Mouse (Mus musculus) v-Abl transformed pro-B cells (cell line): Measurements from ENCODE around the gene Neurl3.

Experiments used
- in situ Hi-C, 2 experiments: fragments of 400-800 bp; cut with MboI; formaldehyde crosslinking; loops; one replicate each; pipeline ENCODE4 v1.15.1; 2025; ENCODE audit not compliant: unreplicated experiment in 2 of 2

Gene Neurl3

DNA sequence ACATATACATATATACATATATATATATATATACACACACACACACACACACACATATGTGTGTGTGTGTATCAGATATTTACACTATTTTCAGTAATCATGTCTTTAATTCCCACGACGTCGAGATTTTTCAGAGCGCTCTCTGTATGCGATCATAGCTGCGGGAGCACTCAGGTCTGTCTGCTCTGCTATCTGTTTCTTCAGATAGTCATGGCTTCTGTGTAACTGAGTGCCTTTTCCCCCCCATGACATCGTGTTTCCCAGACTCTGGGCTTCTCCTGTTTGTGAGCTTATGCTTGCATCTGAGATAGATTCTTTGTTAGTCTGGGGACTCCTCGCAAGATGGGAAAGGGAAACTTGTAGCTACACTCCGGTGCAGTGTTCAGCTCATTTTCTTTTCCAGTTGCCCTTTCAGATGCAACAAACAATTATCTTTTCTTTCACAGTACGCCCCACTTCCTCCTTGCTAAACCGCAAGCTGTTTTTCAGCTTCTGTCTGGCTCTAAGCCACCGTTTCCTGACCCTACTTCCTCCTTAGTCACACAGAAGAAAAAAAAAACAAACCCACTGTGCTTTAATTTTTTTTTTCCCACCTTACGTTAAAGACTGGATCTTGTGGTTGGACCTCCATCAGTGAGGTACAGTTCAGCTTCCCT lies 10.5 kb downstream of the Neurl3 start:
- in situ Hi-C loops: loop anchor here (5.0 to 25.0 kb wide), 5 partner anchors 43 to 877 kb away; partner anchors contain the start of gene Arid5a (in 1 of the 2)

- in situ Hi-C loops: loop anchor here (5.0 to 25.0 kb wide), 5 partner anchors 45 to 875 kb away; partner anchors contain the start of gene Arid5a (in 1 of the 2)
Measured at GRCm38 (mm10) chr1:36261708-36262504, 12.6 kb downstream of the Neurl3 start.

DNA sequence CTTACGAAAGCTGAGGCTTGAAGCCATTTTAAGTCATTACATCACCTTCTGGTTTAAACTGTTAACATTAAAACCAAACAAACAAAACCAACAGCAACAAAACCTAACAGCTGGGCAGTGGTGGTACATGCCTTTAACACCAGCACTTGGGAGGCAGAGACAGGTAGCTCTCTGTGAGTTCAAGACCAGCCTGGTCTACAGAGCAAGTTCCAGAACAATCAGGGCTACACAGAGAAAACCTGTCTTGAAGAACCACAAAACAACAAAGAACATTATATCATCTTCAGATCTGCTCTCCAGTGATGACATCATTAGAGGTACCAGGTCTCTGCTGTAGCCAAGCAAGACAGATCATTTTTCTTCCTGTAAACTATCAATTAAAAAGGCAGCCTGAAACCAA lies 14.1 kb downstream of the Neurl3 start:
- in situ Hi-C loops: loop anchor here (5.0 to 25.0 kb wide), 5 partner anchors 47 to 873 kb away; partner anchors contain the start of gene Arid5a (in 1 of the 2)

GRCm38 (mm10) chr1:36259281-36259680 lies 15.2 kb downstream of the Neurl3 start:
- in situ Hi-C loops: loop anchor here (10.0 to 25.0 kb wide), 5 partner anchors 422 to 872 kb away; no protein-coding TSS in a partner anchor

DNA sequence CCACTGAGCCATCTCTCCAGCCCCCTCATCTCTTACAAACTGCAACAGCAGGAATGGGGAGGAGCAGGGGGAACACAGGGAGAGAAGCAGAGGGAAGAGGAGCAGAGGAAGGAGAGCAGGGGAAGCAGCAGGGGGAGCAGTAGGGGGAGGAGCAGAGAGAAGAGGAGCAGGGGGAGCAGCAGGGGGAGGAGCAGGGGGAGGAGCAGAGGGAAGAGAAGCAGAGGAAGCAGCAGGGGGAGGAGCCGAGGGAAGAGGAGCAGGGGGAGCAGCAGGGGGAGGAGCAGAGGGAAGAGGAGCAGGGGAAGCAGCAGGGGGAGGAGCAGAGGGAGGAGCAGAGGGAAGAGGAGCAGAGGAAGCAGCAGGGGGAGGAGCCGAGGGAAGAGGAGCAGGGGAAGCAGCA lies 15.8 kb downstream of the Neurl3 start:
- in situ Hi-C loops: loop anchor here (10.0 to 25.0 kb wide), 5 partner anchors 421 to 871 kb away; no protein-coding TSS in a partner anchor

- in situ Hi-C loops: loop anchor here (10.0 to 25.0 kb wide), 5 partner anchors 420 to 870 kb away; no protein-coding TSS in a partner anchor
Measured at GRCm38 (mm10) chr1:36257276-36257675, 17.2 kb downstream of the Neurl3 start.

DNA sequence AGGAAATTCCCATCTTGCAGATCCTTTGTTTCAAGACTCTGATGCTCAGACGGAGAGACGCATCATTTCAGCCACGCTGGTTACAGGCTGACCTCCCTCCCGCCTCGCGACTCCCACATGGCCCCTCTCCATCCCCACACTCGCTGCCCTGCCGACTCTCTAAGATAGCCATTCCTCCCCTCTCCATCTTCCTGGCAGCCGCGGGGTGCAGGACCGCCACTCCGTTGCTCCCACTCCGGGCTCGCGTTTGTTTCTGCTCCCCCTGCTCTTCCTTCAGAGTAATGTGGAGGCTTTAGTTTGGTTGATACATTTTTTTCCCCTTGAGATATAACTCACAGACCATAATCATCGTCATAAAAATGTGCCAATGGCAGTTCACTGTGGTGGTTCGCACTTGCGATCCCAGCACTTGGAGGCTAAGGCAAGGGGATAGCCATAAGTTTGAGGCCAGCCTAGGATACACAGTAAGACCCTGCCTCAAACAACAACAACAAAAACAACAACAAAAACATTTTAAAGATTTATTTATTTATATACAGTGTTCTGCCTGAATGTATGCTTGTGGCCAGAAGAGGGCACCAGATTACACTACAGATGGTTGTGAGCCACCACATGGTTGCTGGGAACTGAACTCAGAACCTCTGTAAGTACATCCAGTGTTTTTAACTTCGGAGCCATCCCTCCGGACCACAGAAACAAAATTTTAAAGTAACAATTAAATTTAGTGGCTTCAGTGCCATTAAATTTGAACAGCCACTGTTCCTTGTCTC lies 18.4 kb downstream of the Neurl3 start:
- in situ Hi-C loops: loop anchor here (10.0 to 25.0 kb wide), 5 partner anchors 419 to 869 kb away; no protein-coding TSS in a partner anchor

- in situ Hi-C loops: loop anchor here (10.0 to 25.0 kb wide), 5 partner anchors 417 to 867 kb away; no protein-coding TSS in a partner anchor
Measured at GRCm38 (mm10) chr1:36254635-36255360, 19.7 kb downstream of the Neurl3 start.

DNA sequence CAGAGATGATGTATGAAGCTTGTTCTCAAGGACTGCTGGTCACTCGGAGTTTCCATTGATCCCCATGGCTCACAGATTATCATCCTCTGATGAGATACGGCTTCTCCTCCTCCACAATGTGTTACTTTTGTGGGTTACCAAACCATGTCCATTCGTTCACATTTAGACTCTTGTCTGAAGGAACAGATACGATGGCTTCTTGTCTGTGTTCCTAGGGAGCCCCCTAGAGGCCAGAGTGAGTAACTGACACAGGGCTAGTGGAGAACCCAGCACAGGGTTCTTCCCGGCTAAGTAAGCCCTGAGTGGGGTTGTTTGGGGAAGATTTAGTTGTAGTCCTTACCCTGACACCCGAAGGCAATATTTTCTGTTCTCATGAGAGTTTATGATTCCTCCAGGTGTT lies 21.7 kb downstream of the Neurl3 start:
- in situ Hi-C loops: loop anchor here (10.0 to 25.0 kb wide), 5 partner anchors 415 to 865 kb away; no protein-coding TSS in a partner anchor

DNA sequence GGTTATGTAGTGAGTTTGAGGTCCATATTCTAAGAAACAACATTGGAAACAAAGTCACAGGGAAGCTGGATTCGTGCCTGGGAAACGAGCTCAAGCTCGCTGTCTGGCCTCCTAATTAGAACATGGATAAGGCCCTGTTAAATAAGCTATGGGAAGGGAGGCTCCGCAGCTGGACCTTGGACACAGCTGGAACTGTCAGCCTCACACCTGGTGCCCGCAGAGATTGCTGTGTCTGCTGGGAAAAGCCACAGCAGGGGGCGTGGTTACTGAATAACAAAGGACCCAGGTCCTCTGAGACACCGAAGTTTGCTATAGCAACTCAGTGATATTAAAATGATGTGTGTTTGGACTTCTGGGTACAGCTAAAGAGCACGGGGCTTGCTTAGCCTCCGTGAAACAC lies 23.1 kb downstream of the Neurl3 start:
- in situ Hi-C loops: loop anchor here (10.0 to 25.0 kb wide), 5 partner anchors 414 to 864 kb away; no protein-coding TSS in a partner anchor

DNA sequence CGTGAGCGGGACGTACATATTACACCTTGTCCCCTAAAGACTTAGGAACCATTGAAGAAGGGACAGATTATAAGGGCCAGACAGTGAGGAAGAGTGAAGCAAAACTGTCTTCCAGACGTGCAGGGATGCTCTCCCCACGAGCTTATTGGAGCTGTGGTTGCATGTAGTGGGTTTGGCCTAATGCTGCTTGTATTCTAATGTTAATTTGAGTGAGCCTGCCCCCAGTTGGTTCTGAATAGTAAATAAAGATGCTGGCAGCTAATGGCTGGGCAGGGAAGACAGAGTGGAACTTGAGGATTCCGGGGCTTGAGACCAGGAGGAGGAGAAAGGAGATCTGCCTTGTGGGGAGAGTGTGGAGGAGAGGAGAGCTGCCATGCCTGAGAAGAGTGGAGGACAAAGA lies 27.8 kb downstream of the Neurl3 start:
- in situ Hi-C loops: no loop called here

DNA sequence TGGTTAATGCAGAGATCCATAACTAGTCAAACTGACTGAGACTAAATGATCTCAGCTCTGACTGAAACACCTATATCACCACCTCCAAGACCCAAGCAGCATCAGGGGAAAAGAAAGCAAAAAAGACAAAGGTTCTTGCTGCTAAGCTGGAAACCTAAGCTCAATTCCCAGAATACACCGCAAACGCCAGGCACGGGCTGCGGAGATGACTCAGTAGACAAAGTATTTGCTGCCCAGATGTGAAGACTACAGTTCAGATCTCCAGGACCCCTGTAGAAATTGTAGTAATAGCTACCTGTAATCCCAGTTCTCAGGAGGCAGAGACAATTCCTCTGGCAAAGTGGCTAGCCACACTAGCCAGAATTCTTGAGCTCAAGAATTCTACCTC lies 29.7 kb downstream of the Neurl3 start:
- in situ Hi-C loops: no loop called here

GRCm38 (mm10) chr1:36244058-36244827 lies 30.2 kb downstream of the Neurl3 start, which contains the start of gene Uggt1:
TSS of gene Uggt1 (minus strand) at chr1:36244720.
- in situ Hi-C loops: no loop called here

DNA sequence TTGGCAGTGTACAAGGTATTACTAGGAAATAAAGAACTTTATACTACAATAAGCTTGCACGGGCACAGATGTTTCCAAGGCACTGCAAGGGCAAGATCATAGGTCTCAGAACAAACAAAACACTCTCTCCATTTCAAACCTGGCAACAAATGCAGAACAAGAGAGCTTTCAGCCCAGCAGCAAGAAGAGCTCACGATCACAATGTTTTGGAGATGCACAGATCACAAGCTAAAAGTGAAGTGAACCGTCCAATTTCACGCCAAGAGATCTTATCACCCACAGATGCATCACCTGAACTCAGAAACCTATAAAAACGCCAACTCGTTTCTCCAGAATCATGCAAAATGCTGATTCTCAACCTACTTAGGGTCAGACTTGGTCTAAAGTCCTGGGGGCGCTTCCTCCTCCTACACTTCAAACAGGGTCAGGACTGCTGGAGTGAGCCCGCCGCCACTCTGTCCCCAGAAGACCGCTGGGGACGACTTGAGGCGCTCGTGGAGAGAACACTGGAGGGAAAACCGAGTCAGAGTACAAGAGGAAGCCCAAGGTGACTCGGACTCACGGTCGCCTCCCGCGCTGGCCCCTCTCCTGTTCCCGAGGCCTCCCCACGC lies 30.9 kb downstream of the Neurl3 start:
- in situ Hi-C loops: no loop called here

DNA sequence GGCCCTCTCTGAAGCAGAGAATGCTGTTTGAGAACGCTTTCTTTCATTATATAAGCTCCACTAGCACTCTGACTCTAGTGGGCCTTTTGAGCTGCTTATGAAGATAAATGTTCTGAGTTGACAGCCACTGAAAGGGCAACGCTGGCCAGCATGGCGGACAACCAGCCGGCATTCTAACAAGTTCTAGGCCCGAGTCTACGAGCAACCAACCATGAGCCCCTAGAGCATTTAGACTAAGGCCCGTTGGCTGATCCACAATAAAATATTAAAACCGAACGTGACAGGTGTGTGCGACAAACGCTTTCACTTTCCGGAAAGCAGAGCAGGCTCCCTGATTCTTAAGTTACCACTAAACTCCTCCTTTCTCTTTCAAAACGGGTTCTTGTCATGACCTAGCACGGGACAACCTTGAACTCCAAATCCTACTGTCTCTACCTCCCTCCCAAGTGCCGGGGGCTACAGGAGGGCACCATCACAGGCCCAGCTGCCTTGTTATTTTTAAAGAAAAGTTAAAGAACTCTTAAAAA lies 32.5 kb downstream of the Neurl3 start:
- in situ Hi-C loops: no loop called here

DNA sequence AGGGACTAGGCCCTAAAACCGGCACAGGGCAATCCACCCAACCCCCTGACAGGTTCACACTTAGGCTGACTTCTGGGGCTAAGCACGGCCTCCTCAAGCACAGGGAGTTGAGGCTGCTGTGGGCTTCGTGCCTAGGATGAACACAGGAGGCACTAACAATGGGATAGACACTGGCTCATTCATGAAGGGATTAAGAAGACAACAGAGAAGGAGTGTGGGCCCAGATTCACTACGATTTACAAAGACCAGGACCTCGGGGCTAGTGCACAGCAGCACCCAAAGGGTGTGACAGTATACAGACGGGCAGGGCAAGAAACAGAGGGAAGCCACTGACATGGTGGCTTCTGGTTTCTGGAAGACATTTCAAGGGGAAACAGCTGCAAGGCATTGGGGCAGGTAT lies 34.3 kb downstream of the Neurl3 start:
- in situ Hi-C loops: no loop called here

DNA sequence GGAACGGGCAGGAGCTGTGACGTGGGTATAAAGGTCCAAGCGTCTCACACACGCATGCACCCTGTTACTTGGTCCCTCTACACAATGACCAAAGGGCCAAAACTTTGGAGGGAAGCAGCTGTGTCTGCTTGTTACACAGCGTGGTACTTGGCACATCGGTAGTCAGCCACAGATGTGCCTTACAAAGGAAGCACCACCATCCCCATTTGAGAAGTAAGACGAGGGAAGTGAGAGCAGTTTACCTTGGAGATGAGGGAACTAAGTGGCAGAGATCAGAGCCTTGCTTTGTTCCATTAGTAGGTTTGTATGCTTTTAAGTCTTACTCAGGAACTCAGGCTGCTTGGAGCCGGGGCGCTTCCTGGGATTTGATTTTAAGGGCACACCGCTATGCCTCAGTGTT lies 35.1 kb downstream of the Neurl3 start:
- in situ Hi-C loops: no loop called here

GRCm38 (mm10) chr1:36235855-36236254 lies 38.6 kb downstream of the Neurl3 start:
- in situ Hi-C loops: no loop called here
